Mouse (Mus musculus) C2C12 (cell line): ENCODE measurements around the gene Psmb8. TPM values are rescaled to one million over a fixed set of nuclear protein-coding genes. Genes with fewer than 3 reads are reported as not detected.

Experiments used
- H3K27me3 ChIP-seq: one replicate; pipeline ENCODE4 v1.6.1; 2011; ENCODE audit not compliant: control insufficient read depth, insufficient read depth, insufficient read length
- H3K36me3 ChIP-seq: one replicate; pipeline ENCODE4 v1.6.1; 2011; ENCODE audit not compliant: control insufficient read depth, insufficient read depth
- H3K4me3 ChIP-seq: one replicate; pipeline ENCODE4 v1.5.1; 2011; ENCODE audit warnings: mild to moderate bottlenecking, control low read depth; ENCODE audit not compliant: poor library complexity, insufficient read depth, severe bottlenecking
- H3K79me2 ChIP-seq: one replicate; pipeline ENCODE4 v1.6.1; 2011; ENCODE audit not compliant: control insufficient read depth, insufficient read depth
- H3K79me3 ChIP-seq: one replicate; pipeline ENCODE4 v1.6.1; 2011; ENCODE audit warnings: low read depth, control low read depth
- H3ac ChIP-seq: one replicate; pipeline ENCODE3; 2011; ENCODE audit warnings: low read depth; ENCODE audit not compliant: control insufficient read depth, insufficient read length
- CEBPB ChIP-seq: IDR thresholded peaks from one replicate; pipeline ENCODE4 v1.6.1; 2011; ENCODE audit warnings: low read depth, mild to moderate bottlenecking, control low read depth, moderate library complexity
- CTCF ChIP-seq: IDR thresholded peaks from one replicate; pipeline ENCODE4 v1.5.1; 2011; ENCODE audit not compliant: control insufficient read depth, insufficient read depth, insufficient read length
- FOSL1 ChIP-seq: IDR thresholded peaks from one replicate; pipeline ENCODE4 v1.8.0; 2011; ENCODE audit warnings: mild to moderate bottlenecking, low read length; ENCODE audit not compliant: poor library complexity, insufficient read depth, severe bottlenecking
- MAX ChIP-seq: IDR thresholded peaks from one replicate; pipeline ENCODE4 v1.6.1; 2011; ENCODE audit warnings: mild to moderate bottlenecking, control low read depth
- MYOD1 ChIP-seq: IDR thresholded peaks from one replicate; pipeline ENCODE4 v1.6.1; 2011; ENCODE audit warnings: low read depth; ENCODE audit not compliant: control insufficient read depth, insufficient read length
- MYOG ChIP-seq: IDR thresholded peaks from one replicate; pipeline ENCODE4 v1.6.1; 2011; ENCODE audit not compliant: control insufficient read depth, insufficient read length; ENCODE audit errors: extremely low read depth
- USF1 ChIP-seq: IDR thresholded peaks from one replicate; pipeline ENCODE4 v1.6.1; 2011; ENCODE audit warnings: low read depth, mild to moderate bottlenecking, control low read depth, moderate library complexity
- polyA plus RNA-seq: library from polyadenylated mRNA; unstranded; fragments of >200 nt; fragmentation: generic; extraction: Trizol; gene quantifications from one replicate; pipeline ENCODE4 v1.2.1, GENCODE M21; 2012; ENCODE audit warnings: missing spikeins

Psmb8 gene
- polyA plus RNA-seq, 1 experiment = 0.05 TPM

- no peak overlapping the region for H3K4me3 ChIP-seq
- H3K27me3 ChIP-seq = peaks cover 24% of the 10 kb centered on the region
- H3K79me2 ChIP-seq = no peaks in the 10 kb centered on the region
- no peaks in the 10 kb centered on the region for H3K36me3 ChIP-seq
- TF ChIP-seq MAX (no peak), USF1 (no peak), FOSL1 (no peak), MYOG (no peak), CTCF (no peak), MYOD1 (no peak), CEBPB (no peak)
- H3K79me3 ChIP-seq = no peaks in the 10 kb centered on the region
- H3ac ChIP-seq = no peak overlapping the region
These were observed 18.5 kb upstream of the Psmb8 start for GRCm38 (mm10) chr17:34179019-34179418.

GRCm38 (mm10) chr17:34179913-34180859 is 17.3 kb upstream of the Psmb8 start:
- TF ChIP-seq MYOD1 = no peak
- no peak for TF ChIP-seq USF1
- no peak for TF ChIP-seq MYOG
- TF ChIP-seq CTCF = no peak
- no peak for TF ChIP-seq MAX
- no peak for TF ChIP-seq CEBPB
- TF ChIP-seq FOSL1 = no peak

GRCm38 (mm10) chr17:34183564-34184219 is 13.8 kb upstream of the Psmb8 start:
- peaks cover 48% of the 10 kb centered on the region for H3K27me3 ChIP-seq
- H3K79me3 ChIP-seq = no peaks in the 10 kb centered on the region
- H3K36me3 ChIP-seq = no peaks in the 10 kb centered on the region
- no peaks in the 10 kb centered on the region for H3K79me2 ChIP-seq
- no peak overlapping the region for H3K4me3 ChIP-seq
- H3ac ChIP-seq = no peak overlapping the region
- TF ChIP-seq CTCF (no peak), MAX (no peak), CEBPB (no peak), MYOG (no peak), MYOD1 (no peak), FOSL1 (no peak), USF1 (no peak)

More at GRCm38 (mm10) chr17:34179913-34180859, 17.3 kb upstream of the Psmb8 start:
- H3K79me2 ChIP-seq = no peaks in the 10 kb centered on the region
- H3K4me3 ChIP-seq = no peak overlapping the region
- no peak overlapping the region for H3ac ChIP-seq
- no peaks in the 10 kb centered on the region for H3K79me3 ChIP-seq
- H3K27me3 ChIP-seq = peaks cover 30% of the 10 kb centered on the region
- H3K36me3 ChIP-seq = no peaks in the 10 kb centered on the region

- H3K4me3 ChIP-seq = no peak overlapping the region
- TF ChIP-seq MYOD1 (no peak), USF1 (no peak), CTCF (no peak), MAX (no peak), CEBPB (no peak), MYOG (no peak), FOSL1 (no peak)
- no peaks in the 10 kb centered on the region for H3K79me2 ChIP-seq
- no peak overlapping the region for H3ac ChIP-seq
- no peaks in the 10 kb centered on the region for H3K36me3 ChIP-seq
- H3K79me3 ChIP-seq = no peaks in the 10 kb centered on the region
- H3K27me3 ChIP-seq = peaks cover 51% of the 10 kb centered on the region
These were observed 12.0 kb upstream of the Psmb8 start for GRCm38 (mm10) chr17:34185526-34185925.

GRCm38 (mm10) chr17:34186885-34187260 is 10.6 kb upstream of the Psmb8 start:
- peak overlapping the region; percentile 42 for H3ac ChIP-seq
- peaks cover 55% of the 10 kb centered on the region for H3K27me3 ChIP-seq
- H3K79me3 ChIP-seq = no peaks in the 10 kb centered on the region
- no peaks in the 10 kb centered on the region for H3K79me2 ChIP-seq
- no peak for TF ChIP-seq MYOD1
- TF ChIP-seq MAX = no peak
- no peak for TF ChIP-seq MYOG
- no peak for TF ChIP-seq USF1
- TF ChIP-seq FOSL1 = no peak
- no peak for TF ChIP-seq CTCF
- no peak for TF ChIP-seq CEBPB
- H3K36me3 ChIP-seq = no peaks in the 10 kb centered on the region
- peak overlapping the region; percentile 30 for H3K4me3 ChIP-seq
